Mouse (Mus musculus) bone marrow, adult 2 months (tissue): ENCODE measurements around the gene Mapk6.

Experiments used
- CTCF ChIP-seq: fragments of 200-500 bp; IDR thresholded peaks from 2 replicates; pipeline ENCODE4 v1.5.1; 2011; ENCODE audit warnings: low read length, control low read depth; ENCODE audit not compliant: control insufficient read depth, insufficient read depth
- POLR2A ChIP-seq: fragments of 200-500 bp; IDR thresholded peaks from 2 replicates; pipeline ENCODE4 v1.6.1; 2011; ENCODE audit warnings: low read depth, mild to moderate bottlenecking, control low read depth, low read length, borderline replicate concordance; ENCODE audit not compliant: control insufficient read depth

DNA sequence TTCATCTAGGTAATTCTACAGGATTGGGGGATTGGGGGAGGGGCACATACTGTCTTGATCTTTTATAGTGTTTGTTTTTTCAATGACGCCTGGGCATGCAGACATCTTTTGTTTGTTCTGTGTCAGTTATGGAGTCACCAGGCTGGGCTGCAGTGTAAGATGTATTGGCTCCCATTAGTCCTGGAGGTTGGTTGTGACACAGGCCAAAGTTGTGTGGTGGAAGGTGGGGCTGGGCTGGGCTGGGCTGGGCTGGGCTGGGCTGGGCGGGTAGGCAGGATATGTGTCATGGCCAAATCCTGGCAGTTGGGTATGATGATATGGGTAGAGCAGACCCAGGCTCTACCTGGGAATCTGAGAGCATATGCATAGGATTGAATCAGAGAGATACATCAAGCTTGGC is 31.0 kb downstream of the Mapk6 start:
- TF ChIP-seq CTCF (no peak), POLR2A (no peak)
